Mouse (Mus musculus) forebrain, postnatal 0 days (tissue): ENCODE data around the gene Fmnl3. TPM values are rescaled to one million over a fixed set of nuclear protein-coding genes. Genes with fewer than 3 reads are reported as not detected.

Experiments used
- ATAC-seq: fragments of 200-750 bp; cut with Nextera tagmentation; 2 replicates; pipeline ENCODE4 v1.8.0; 2017; ENCODE audit warnings: mild to moderate bottlenecking, moderate library complexity
- DNase-seq: peaks from one replicate; pipeline ENCODE4 v3.0.0-alpha.2; 2015
- H3K27ac ChIP-seq: fragments of 300-500 bp; sonication (generic); 2 replicates; pipeline ENCODE4 v1.5.1; 2014; ENCODE audit warnings: low read depth, mild to moderate bottlenecking, antibody characterized with exemption, low read length, moderate library complexity, mixed read lengths
- H3K27me3 ChIP-seq: fragments of 300-500 bp; sonication (generic); 2 replicates; pipeline ENCODE4 v1.6.1; 2014; ENCODE audit warnings: mild to moderate bottlenecking, low read length, mixed read lengths; ENCODE audit not compliant: insufficient read depth
- H3K36me3 ChIP-seq: fragments of 300-500 bp; sonication (generic); 2 replicates; pipeline ENCODE4 v1.6.1; 2014; ENCODE audit warnings: mild to moderate bottlenecking, moderate library complexity; ENCODE audit not compliant: insufficient read depth
- H3K4me1 ChIP-seq: fragments of 300-500 bp; sonication (generic); 2 replicates; pipeline ENCODE4 v1.6.1; 2014; ENCODE audit warnings: antibody characterized with exemption; ENCODE audit not compliant: insufficient read depth
- H3K4me2 ChIP-seq: fragments of 300-500 bp; sonication (generic); 2 replicates; pipeline ENCODE4 v1.6.1; 2014; ENCODE audit warnings: low read depth, mild to moderate bottlenecking, moderate library complexity
- H3K4me3 ChIP-seq: fragments of 300-500 bp; sonication (generic); 2 replicates; pipeline ENCODE4 v1.5.1; 2014; ENCODE audit warnings: low read depth, low read length, mixed read lengths
- H3K9ac ChIP-seq: fragments of 300-500 bp; sonication (generic); 2 replicates; pipeline ENCODE4 v1.6.1; 2014; ENCODE audit warnings: mild to moderate bottlenecking
- H3K9me3 ChIP-seq: fragments of 300-500 bp; sonication (generic); 2 replicates; pipeline ENCODE4 v1.6.1; 2016; ENCODE audit warnings: low read length
- CTCF ChIP-seq: sonication (generic); IDR thresholded peaks from 2 replicates; pipeline ENCODE4 v1.5.1; 2016; ENCODE audit warnings: antibody characterized with exemption, control low read depth, low read depth
- WGBS: fragments of 180-500 bp; shearing (Covaris S2); extraction: QIAGEN DNeasy Blood & Tissue Kit; methylation state at CpG from one replicate; pipeline ENCODE4 v1.1.7; 2014; 5-methylcytosine and 5-hydroxymethylcytosine counted together
- polyA plus RNA-seq: library from polyadenylated mRNA; unstranded; fragments of >200 nt; fragmentation: Nextera tagmentation; extraction: Ambion mirVana; gene quantifications from 2 replicates; pipeline ENCODE4 v1.2.1, GENCODE M21; 2015
- total RNA-seq: library from RNA; depleted of rRNA; stranded (reverse); fragments of >200 nt; gene quantifications from 2 replicates; pipeline ENCODE4 v1.2.3, GENCODE M21; 2014

The Fmnl3 gene
- total and polyA plus RNA-seq, 2 experiments from 2014 or later, result 8.6 to 14.2 TPM

DNA sequence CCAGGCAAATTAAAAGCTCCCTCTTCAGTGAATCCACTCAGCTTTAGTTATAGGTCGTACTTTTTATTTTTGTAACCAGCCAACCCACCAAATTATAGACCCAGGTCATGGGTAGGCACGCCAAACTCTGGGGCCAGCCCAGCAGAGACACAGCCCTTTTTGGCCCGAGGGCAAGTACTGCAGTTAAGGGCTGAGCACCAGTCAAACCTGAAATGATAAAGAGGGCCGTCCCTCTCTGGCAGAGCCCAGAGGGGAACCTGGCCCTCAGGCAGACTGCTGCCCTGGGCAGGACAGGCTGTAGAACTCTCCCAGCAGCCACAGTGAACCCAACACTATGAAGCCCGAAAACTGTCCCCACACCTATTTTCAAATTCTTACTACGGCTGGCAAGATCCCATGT lies 13.8 kb downstream of the Fmnl3 start:
- H3K9ac ChIP-seq, result no peak overlapping the region
- no peak for ATAC-seq
- DNase-seq, result no peak
- no peak for TF ChIP-seq CTCF
- H3K4me3 ChIP-seq, result no peak overlapping the region
- no peaks in the 10 kb centered on the region for H3K4me1 ChIP-seq
- H3K27ac ChIP-seq, result no peak overlapping the region
- no peak overlapping the region for H3K4me2 ChIP-seq
- H3K9me3 ChIP-seq, result no peaks in the 10 kb centered on the region
- no peaks in the 10 kb centered on the region for H3K27me3 ChIP-seq
- WGBS, result 80% methylated on average over 6 of the region's 6 CpGs
- H3K36me3 ChIP-seq, result no peaks in the 10 kb centered on the region

DNA sequence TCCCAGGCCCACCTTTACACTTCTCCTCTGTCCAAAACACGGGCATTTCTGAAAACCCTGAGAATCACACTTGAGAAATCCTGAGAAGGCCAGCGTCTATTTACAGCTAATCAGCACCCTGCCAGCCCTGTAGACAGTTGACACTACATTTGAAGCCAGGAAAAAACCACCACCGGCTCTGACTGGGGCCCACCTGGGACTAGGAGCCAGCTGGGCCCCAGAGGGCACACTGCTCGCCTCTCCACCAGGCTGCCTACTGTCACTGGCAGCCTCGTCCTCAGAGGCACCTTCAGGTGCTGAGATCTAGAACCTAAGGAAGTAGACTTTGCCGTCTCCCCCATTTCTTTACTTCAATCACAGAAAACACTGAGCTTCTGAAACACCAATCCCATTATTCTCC lies 14.6 kb downstream of the Fmnl3 start:
- no peaks in the 10 kb centered on the region for H3K36me3 ChIP-seq
- no peak overlapping the region for H3K9ac ChIP-seq
- no peaks in the 10 kb centered on the region for H3K4me1 ChIP-seq
- no peak for TF ChIP-seq CTCF
- DNase-seq, result no peak
- no peaks in the 10 kb centered on the region for H3K9me3 ChIP-seq
- H3K4me3 ChIP-seq, result no peak overlapping the region
- H3K27me3 ChIP-seq, result no peaks in the 10 kb centered on the region
- no peak overlapping the region for H3K4me2 ChIP-seq
- H3K27ac ChIP-seq, result no peak overlapping the region
- WGBS, result 69% methylated on average over 6 of the region's 6 CpGs
- ATAC-seq, result no peak

GRCm38 (mm10) chr15:99352306-99352705 lies 18.0 kb downstream of the Fmnl3 start:
- ATAC-seq (no peak), DNase-seq (no peak)
- Histone ChIP-seq H3K9ac (no peak overlapping the region), H3K27ac (no peak overlapping the region), H3K4me1 (no peaks in the 10 kb centered on the region), H3K36me3 (no peaks in the 10 kb centered on the region), H3K9me3 (no peaks in the 10 kb centered on the region), H3K27me3 (no peaks in the 10 kb centered on the region), H3K4me2 (no peak overlapping the region), H3K4me3 (no peak overlapping the region)
- WGBS, result 87% methylated on average over 5 of the region's 5 CpGs
- no peak for TF ChIP-seq CTCF

DNA sequence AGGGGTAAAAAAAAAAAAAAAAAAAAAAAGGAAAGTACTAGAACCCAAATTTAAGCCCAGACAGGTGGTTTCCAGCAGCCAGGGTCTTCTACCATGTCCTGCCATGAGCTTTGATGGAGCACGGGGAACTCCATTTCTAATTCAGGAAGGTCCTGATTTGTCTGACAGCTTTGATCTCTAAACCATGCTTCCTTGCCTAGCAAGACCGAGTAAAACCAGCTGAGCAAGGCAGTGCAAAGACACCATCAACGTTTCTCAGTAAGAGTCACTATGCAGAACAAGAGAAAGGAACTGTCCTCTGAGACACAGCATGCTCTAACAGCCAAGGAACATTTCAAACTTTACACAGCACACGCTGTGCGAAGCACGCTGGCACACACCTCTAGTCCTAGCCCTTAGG lies 18.7 kb downstream of the Fmnl3 start:
- no peak for ATAC-seq
- DNase-seq, result no peak
- 85% methylated on average over 6 of the region's 6 CpGs for WGBS
- Histone ChIP-seq H3K9ac (no peak overlapping the region), H3K27me3 (no peaks in the 10 kb centered on the region), H3K4me2 (no peak overlapping the region), H3K4me3 (no peak overlapping the region), H3K36me3 (no peaks in the 10 kb centered on the region), H3K9me3 (no peaks in the 10 kb centered on the region), H3K4me1 (no peaks in the 10 kb centered on the region), H3K27ac (no peak overlapping the region)
- no peak for TF ChIP-seq CTCF

DNA sequence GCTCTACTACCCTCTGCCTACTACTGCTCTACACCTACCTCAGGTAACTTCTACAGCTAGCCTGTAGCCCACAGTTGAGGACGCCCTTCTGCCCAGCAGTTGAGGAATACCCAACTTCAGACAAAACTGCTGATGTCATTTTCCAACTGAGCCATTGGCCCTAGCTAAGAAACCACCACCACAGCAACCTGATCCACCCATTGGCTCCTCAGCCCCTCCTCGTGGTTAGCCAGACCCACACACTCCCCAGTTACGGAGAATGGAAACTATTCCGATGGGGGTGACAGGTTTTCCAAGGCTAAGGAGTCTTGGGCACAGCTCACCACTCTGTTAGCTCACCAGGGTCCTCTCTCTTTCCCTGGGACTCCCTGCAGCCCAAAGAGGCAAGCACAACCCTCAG lies 25.3 kb downstream of the Fmnl3 start:
- TF ChIP-seq CTCF, result no peak
- Histone ChIP-seq H3K9me3 (no peaks in the 10 kb centered on the region), H3K4me2 (no peak overlapping the region), H3K36me3 (no peaks in the 10 kb centered on the region), H3K4me1 (peaks cover 10% of the 10 kb centered on the region), H3K4me3 (no peak overlapping the region), H3K9ac (no peak overlapping the region), H3K27me3 (no peaks in the 10 kb centered on the region), H3K27ac (no peak overlapping the region)
- 87% methylated on average over 4 of the region's 4 CpGs for WGBS
- DNase-seq (no peak), ATAC-seq (no peak)

DNA sequence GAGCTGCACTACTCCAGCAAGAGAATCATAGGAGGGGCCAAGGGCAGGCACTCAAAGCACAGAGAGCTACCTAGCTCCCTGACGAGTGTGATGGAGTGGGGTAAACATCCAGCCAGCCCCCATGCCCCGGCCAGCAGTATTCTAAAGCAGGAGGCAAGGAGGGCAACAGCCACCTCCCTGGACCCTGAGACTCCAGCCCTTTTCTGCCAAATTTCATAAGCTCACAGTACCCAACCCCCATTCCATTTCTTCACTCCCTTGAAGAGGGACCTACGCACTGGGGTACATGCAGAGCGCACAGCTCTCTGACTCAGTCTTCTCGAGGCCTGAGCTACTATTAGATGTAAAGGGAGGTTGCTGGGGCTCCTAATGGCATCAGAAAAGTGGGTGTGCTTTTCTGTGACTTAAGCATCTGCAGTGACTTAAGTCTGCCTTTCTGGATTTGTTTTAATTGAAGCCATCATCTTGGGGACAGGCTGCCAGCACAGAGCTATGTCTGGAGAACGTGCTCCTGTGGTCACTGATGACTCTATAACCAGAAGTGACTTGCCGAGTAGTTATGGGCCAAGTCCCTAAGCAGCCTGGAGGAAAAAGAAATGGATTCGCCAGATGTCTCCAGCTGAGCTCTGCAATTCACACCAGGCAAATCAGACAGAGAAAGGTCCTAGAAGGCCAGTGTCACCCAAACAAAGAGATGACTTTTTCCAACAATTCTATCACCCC lies 26.0 kb downstream of the Fmnl3 start:
- H3K4me1 ChIP-seq, result peaks cover 10% of the 10 kb centered on the region

GRCm38 (mm10) chr15:99343414-99344147 lies 26.7 kb downstream of the Fmnl3 start:
- peak; percentile 93 for ATAC-seq
- H3K27ac ChIP-seq, result peak overlapping the region; percentile 66
- WGBS, result 29% methylated on average over 5 of the region's 5 CpGs
- no peak overlapping the region for H3K9ac ChIP-seq
- no peaks in the 10 kb centered on the region for H3K27me3 ChIP-seq
- no peak for TF ChIP-seq CTCF
- peak; percentile 57 for DNase-seq
- no peak overlapping the region for H3K4me2 ChIP-seq
- H3K4me3 ChIP-seq, result no peak overlapping the region
- H3K4me1 ChIP-seq, result peaks cover 10% of the 10 kb centered on the region
- H3K9me3 ChIP-seq, result no peaks in the 10 kb centered on the region
- no peaks in the 10 kb centered on the region for H3K36me3 ChIP-seq

More for the DNA sequence above, 26.0 kb downstream of the Fmnl3 start:
- H3K9me3 ChIP-seq, result no peaks in the 10 kb centered on the region
- ATAC-seq (no peak), DNase-seq (no peak)
- no peak overlapping the region for H3K4me3 ChIP-seq
- no peak overlapping the region for H3K4me2 ChIP-seq
- H3K27ac ChIP-seq, result peak overlapping the region; percentile 66; the same call in 1 of the 2 replicates
- WGBS, result 67% methylated on average over 8 of the region's 8 CpGs
- no peaks in the 10 kb centered on the region for H3K36me3 ChIP-seq
- H3K9ac ChIP-seq, result no peak overlapping the region; the same call in 1 of the 2 replicates
- TF ChIP-seq CTCF, result no peak
- no peaks in the 10 kb centered on the region for H3K27me3 ChIP-seq
